In the genomic region with DNA sequence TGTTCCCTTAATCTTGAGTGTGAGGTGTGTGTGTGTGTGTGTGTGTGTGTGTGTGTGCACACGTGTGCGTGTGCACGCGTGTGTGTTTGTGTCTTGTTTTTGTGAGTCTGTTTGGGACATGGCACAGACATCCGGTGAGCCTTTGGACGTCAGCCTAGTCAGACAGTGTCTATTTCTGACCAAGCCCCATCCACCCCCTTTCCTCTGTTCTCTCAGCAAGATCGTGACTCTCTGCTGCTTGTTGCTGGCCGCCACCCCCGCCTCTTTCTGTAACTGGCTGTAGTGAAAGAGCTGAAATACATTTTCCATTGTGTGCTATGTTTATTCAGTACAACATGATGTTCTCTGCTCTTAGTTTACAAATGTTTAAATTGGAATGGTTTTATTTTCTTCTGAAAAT, we compare ENCODE assay signal across 8 mouse cellular contexts. TPM values are rescaled to one million over a fixed set of nuclear protein-coding genes. Genes with fewer than 3 reads are reported as not detected.
DNase-seq lines count a peak whose midpoint lies in the region; ATAC-seq and TF ChIP-seq lines count a peak whose summit lies in the region.

No protein-coding gene starts in this region.

- ATAC-seq in kidney, postnatal 0 days (replicated peaks; ENCODE audit: low FRiP score, low read depth): no peak
- ATAC-seq in heart, embryonic 14.5 days (ENCODE audit: insufficient number of reproducible peaks, insufficient read depth, low FRiP score, low read depth): peak; percentile 43; the same call in 1 of the 2 replicates

- no peak overlapping the region for H3K9ac ChIP-seq in kidney, postnatal 0 days (ENCODE audit: low read depth, low read length)
- H3K9ac ChIP-seq in heart, embryonic 14.5 days (ENCODE audit: low read length): no peak overlapping the region

- no peaks in the 10 kb centered on the region for H3K27me3 ChIP-seq in kidney, postnatal 0 days (ENCODE audit: insufficient read depth, low read length)
- H3K27me3 ChIP-seq in heart, embryonic 14.5 days (ENCODE audit: control insufficient read depth, insufficient read depth, low read length): no peaks in the 10 kb centered on the region

- WGBS in kidney, postnatal 0 days: 65% methylated on average over 9 of the region's 9 CpGs
- WGBS in heart, embryonic 14.5 days: 43% methylated on average over 9 of the region's 9 CpGs

- no peaks in the 10 kb centered on the region for H3K36me3 ChIP-seq in kidney, postnatal 0 days (ENCODE audit: insufficient read depth, low read length)
- H3K36me3 ChIP-seq in heart, embryonic 14.5 days (ENCODE audit: control insufficient read depth, insufficient read depth, low read length): no peaks in the 10 kb centered on the region

- no peak overlapping the region for H3K4me2 ChIP-seq in kidney, postnatal 0 days (ENCODE audit: low read length)
- H3K4me2 ChIP-seq in heart, embryonic 14.5 days (ENCODE audit: low read length): no peak overlapping the region

- DNase-seq in adrenal gland, postnatal 14 days: peak; percentile 12
- DNase-seq in adrenal gland, postnatal 4 days (ENCODE audit: low spot score in 2 of 2): no peak
- peak; percentile 25 for DNase-seq in kidney, postnatal 0 days (ENCODE audit: low spot score)
- no peak for DNase-seq in kidney, adult 18-20 months
- DNase-seq in lung, postnatal 10 days: peak; percentile 73
- DNase-seq in B cell, adult 2 months: no peak
- DNase-seq in yolk sac, embryonic 10.5 days (ENCODE audit: low spot score): no peak

- no peak for TF ChIP-seq CTCF in kidney, postnatal 0 days (IDR thresholded peaks at IDR 0.05; ENCODE audit: low read depth)

- no peaks in the 10 kb centered on the region for H3K9me3 ChIP-seq in kidney, postnatal 0 days (replicated peaks; ENCODE audit: low read length)
- no peaks in the 10 kb centered on the region for H3K9me3 ChIP-seq in heart, embryonic 14.5 days (ENCODE audit: control insufficient read depth, low read length)

- no peak overlapping the region for H3K27ac ChIP-seq in kidney, postnatal 0 days
- 0 out of 4 replicates have a peak overlapping the region, but pooled peaks of 1 of the 2 experiments have one; percentile 26 for H3K27ac ChIP-seq in heart, embryonic 14.5 days (replicated peaks in 1 of 2; ENCODE audit: control insufficient read depth in 1 of 2, insufficient read depth in 1 of 2, low read depth in 2 of 2, low read length in 2 of 2)

- H3K4me1 ChIP-seq in kidney, postnatal 0 days (replicated peaks; ENCODE audit: insufficient read depth, low read length): no peaks in the 10 kb centered on the region
- no peaks in the 10 kb centered on the region for H3K4me1 ChIP-seq in heart, embryonic 14.5 days (ENCODE audit: control insufficient read depth in 2 of 2, insufficient read depth in 2 of 2, low read length in 2 of 2)

- H3K4me3 ChIP-seq in kidney, postnatal 0 days (replicated peaks; ENCODE audit: low read depth, low read length): no peak overlapping the region
- no peak overlapping the region for H3K4me3 ChIP-seq in heart, embryonic 14.5 days (ENCODE audit: control insufficient read depth in 1 of 2, insufficient read depth in 1 of 2, low read depth in 1 of 2, low read length in 2 of 2)

RNA-seq across cellular contexts. Expression of gene Cnga2, which starts 20.6 kb away (rescaled TPM):
- 0.15 and 0.22 TPM in 2 replicates for total RNA-seq in adrenal gland, postnatal 14 days (2021)
- total RNA-seq in adrenal gland, postnatal 4 days (2021): 1 to 10 TPM in 1 of 2 experiments, under 1 TPM in 1; 0.51 to 1.1 TPM
- polyA plus RNA-seq in kidney, postnatal 0 days (2015; fragmentation: Nextera tagmentation; extraction: Ambion mirVana): 0.06 TPM in 1 of 2 replicates, not detected in the other
- polyA plus RNA-seq in heart, embryonic 14.5 days (2014; fragmentation: Nextera tagmentation; extraction: Ambion mirVana): 0.23 TPM in 1 of 2 replicates, not detected in the other

RNA-seq across cellular contexts. Expression of gene Fate1, which starts 39.5 kb away (rescaled TPM):
- total RNA-seq in adrenal gland, postnatal 14 days (2021): not detected in 2 replicates
- 1 to 10 TPM in 1 of 2 experiments, under 1 TPM in 1; 0.28 to 1.5 TPM for total RNA-seq in adrenal gland, postnatal 4 days (2021)
- not detected in 2 replicates for polyA plus RNA-seq in kidney, postnatal 0 days (2015; fragmentation: Nextera tagmentation; extraction: Ambion mirVana)
- polyA plus RNA-seq in heart, embryonic 14.5 days (2014; fragmentation: Nextera tagmentation; extraction: Ambion mirVana): not detected in 2 replicates

RNA-seq across cellular contexts. Expression of gene Prrg3, which starts 49.8 kb away (rescaled TPM):
- total RNA-seq in adrenal gland, postnatal 14 days (2021): 22.9 and 25.2 TPM in 2 replicates
- total RNA-seq in adrenal gland, postnatal 4 days (2021): 10 to 100 TPM; 27.8 to 29.4 TPM
- 4.3 and 4.4 TPM in 2 replicates for polyA plus RNA-seq in kidney, postnatal 0 days (2015; fragmentation: Nextera tagmentation; extraction: Ambion mirVana)
- polyA plus RNA-seq in heart, embryonic 14.5 days (2014; fragmentation: Nextera tagmentation; extraction: Ambion mirVana): 9.0 and 9.6 TPM in 2 replicates

Comparison
In these comparisons a context has a peak if more than half of its experiments do, and no peak if none do; other contexts are left out.
1. DNase-seq: peak in adrenal gland, postnatal 14 days (single experiment), kidney, postnatal 0 days (single experiment) and lung, postnatal 10 days (single experiment); none in adrenal gland, postnatal 4 days (0 of 2), kidney, adult 18-20 months (single experiment), B cell, adult 2 months (0 of 2) and yolk sac, embryonic 10.5 days (single experiment).